Mouse (Mus musculus): Measurements from ENCODE around the gene Ugt1a6a.
"Not testable (repeated sequence)": the region's sequence is repeated elsewhere in the genome, so short reads cannot be mapped to it uniquely, and the experiment has no call there.

DNA sequence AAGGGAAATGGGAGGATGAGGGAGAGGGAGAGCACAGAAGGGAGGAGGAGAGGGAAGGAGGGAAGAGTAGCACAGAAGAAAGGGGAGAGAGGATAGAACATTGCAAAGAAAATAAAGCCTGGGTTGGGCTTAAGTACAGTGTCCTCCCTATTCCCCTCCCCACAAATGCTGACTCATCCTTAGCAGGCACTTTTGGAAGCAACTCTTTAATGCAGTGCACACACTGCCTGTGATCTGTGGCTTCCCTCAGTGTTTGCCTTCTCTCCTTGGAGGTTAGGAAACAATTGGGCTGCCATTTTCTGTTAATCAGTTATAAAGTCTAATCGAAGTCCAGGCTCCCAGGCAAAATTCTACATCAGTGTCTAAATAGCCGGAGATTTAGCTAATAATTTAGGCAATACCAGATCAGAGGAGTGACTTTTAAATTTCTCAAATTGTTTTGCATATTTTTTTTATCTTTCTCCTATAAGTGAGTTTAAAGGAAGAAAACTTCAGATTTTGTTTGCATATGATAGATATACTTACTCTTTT is 25.5 kb upstream of the Ugt1a6a start:
- not testable (repeated sequence) for TF ChIP-seq CTCF (IDR thresholded peaks at IDR 0.05; ENCODE audit: low read depth, low read length); POLR2A (IDR thresholded peaks at IDR 0.05; ENCODE audit: extremely low read depth, insufficient read depth, low read length)
